Mouse (Mus musculus) frontal cortex, postnatal 36 days (tissue): ENCODE measurements around the gene Elp1.

Source experiments
- DNase-seq, 2 experiments: peaks; one replicate each; pipeline ENCODE4 v3.0.0; 2022; ENCODE audit warnings: low spot score in 2 of 2

Gene Elp1

DNA sequence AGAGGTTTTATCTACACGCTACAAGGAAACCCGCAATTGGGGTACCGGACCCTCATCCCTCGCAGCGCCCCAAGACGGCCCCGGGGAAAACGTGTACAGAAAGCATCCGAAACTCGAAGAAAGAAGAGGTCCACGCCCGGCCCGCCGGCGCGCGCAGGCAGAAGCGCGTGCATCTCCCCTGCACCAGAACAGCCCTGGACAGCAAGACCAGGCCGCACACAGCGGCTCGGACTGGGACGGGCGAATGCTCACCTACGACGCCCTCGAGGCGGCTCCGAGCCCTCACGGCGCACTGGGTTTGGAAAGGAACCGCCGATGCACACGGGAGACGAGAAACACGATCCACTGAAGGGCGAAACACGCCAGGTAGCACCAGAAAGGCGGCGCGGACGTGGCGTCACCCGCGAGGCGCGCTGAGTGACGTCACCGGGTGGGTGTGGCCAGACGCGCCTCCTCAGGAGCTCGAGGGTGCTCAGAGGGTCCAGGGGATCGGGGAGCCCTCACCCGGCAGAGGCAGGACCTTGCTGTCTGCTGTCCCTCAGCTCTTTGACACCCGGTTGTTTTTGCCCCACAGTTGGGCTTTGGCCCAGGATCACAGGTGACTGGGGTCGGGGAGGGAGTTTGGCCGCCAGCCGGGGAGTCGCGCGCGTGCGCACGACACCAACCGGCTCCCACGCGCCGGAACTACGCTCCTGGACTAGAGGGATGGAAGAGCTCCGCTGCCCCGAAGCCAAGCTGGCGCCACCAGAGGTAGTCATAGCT lies at the start of gene Elp1, which contains the start of gene Fam206a:
Gene Elp1 (minus strand): TSS at position 425 of the 762 bp plus-strand sequence.
Gene Fam206a (plus strand): TSS at position 439 of the 762 bp plus-strand sequence.
- DNase-seq: peak; percentile 99

DNA sequence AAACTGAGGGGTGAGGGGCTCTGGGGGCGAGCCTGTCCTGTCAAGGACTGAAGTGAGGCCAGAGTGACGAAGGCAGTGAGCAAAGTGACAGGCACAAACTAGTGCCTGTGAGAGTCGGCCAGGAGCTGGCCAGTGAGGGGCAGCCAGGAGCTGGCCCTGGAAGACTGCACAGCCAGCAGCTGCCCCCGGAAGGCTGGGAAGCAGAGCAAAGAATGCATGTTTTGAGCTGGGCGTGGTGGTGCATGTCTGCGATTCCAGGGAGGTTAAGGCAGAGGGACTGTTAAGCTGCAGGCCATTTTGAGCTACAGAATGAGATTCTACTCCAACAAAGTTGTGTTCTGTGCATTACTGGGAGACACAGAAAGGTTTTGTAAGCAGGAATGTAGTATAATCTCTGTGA lies 48.6 kb upstream of the Elp1 start:
- no peak for DNase-seq

DNA sequence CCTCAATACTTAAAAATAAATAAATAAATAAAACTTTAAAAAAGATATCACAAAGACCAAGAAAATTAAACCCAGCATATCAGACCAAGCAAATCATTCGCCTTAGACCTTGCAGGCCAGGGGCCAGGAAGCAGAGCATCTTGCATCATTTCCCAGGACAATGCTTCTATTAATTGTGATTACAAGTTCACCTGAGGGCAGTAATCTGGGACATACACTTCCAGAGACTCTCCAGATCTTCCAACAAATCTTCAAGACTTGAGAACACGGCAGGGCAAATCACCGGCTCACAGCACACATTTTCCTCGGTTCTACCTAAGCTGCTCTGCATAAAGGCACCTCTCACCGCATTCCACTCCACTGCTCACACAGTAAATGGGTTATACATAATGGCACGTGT lies 45.9 kb upstream of the Elp1 start:
- no peak for DNase-seq

DNA sequence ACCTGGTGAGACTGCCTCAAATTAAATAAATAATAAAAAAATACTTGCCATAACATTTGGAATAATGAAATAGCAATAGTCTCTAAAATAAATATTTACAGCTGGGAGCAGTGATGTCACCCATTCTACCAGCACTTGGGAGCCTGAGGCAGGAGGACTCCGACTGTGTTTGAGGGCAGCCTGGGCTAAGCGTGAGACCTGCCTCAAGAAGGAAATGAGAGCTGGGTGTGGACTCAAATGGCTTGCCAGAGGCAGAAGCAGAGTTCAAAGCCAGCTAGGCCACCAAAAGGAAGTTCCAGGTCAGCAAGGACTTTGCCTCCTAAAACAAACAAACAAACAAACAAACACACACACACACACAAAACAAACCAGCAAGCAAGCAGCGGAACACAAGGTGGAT lies 45.3 kb upstream of the Elp1 start:
- DNase-seq: no peak

DNA sequence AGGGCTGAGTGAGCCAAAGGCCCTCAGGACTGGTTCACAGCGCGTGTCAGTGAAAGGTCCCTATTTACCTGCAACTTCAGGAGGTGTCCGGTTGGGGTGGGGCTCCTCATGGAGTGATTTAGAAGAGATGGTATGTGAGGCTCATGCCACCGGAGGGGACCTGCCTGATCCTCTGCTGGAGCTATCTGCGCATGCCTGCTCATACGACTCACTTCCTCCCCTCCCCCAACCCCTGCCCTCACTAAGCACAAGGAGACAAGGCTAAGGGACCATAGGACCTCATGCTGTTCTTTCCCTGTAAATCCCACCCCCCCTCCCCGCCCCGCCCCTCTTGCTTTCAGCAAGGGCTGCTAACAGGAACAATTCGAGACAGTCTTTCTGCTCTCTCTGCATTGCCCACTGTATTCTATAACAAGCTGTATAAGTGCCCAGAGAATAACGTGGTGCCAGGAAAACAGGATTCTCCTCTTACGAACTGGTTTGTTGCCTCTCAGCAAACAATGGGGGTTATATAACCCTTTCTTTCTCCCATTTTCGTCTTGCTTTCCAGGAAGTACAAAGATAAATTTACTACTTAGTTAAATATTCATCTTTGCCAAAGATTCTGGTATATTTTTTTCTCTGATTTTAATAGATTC lies 43.9 kb upstream of the Elp1 start:
- DNase-seq: no peak

DNA sequence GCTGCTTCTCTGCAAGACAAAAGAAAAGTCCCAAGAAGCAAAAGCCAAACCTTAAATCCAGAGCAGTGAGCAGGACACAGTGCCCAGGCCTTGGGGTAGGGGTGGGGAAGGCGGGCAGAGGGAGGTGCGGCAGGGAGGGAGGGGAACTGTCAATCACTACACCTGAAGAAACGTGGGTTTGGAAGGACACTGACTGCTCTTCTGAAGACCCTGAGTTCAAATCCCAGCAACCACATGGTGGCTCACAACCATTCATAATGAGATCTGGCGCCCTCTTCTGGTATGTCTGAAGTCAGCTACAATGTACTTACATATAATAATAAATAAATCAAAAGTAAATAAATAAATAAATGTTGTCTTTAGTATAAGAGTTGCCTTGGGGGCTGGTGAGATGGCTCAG lies 42.8 kb upstream of the Elp1 start:
- DNase-seq: no peak

DNA sequence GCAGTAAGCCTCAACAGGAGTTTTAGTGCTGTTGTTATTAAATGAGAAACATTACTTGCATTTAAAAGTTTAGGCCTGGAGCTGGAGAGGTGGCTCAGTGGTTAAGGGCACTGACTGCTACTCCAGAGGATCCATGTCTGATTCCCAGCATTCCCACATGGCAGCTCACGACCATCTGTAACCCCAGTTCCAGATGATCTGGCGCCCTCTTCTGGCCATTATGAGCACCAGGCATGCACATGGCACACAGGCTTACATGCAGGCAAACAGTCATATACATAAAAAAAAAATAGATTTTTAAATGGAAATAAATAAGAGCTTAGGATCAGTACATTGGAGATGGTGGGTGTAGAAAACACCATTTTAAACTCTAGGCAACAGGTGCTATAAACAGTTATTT lies 41.8 kb upstream of the Elp1 start:
- no peak for DNase-seq

DNA sequence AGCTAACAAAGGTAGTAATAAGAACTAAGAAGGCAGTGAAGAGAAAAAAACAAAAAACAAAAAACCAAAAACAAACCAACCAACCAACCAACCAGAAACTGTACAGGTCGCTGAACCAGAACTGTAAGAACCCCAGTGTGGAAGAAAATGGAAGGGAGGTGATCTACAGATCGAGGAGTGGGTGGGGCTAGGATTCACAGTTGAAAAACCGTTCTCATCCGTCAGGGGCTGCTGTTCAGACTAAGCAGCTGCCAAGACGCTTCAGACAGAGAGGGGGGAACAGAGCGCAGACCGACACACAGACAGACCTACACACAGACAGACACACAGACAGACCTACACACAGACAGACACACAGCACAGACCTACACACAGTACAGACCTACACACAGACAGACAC lies 40.4 kb upstream of the Elp1 start:
- DNase-seq: no peak

DNA sequence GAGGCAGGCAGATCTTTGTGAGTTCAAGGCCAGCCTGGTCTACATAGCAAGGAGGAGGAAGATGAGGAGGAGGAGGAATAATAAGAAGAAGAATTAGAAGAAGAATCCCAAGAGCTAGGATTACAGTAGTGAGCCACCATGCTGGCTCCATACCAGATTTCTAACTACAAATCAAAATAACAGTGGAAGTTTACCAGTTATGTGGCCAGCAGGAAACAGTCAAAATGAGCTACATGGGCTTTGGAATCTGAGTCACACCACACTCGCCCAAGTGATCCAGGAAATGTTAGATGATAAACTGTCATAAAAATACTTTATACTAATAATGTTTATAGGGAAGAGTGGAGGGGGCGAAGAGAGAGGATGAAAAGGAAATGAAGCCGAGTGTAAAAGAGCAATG lies 38.2 kb upstream of the Elp1 start:
- no peak for DNase-seq

DNA sequence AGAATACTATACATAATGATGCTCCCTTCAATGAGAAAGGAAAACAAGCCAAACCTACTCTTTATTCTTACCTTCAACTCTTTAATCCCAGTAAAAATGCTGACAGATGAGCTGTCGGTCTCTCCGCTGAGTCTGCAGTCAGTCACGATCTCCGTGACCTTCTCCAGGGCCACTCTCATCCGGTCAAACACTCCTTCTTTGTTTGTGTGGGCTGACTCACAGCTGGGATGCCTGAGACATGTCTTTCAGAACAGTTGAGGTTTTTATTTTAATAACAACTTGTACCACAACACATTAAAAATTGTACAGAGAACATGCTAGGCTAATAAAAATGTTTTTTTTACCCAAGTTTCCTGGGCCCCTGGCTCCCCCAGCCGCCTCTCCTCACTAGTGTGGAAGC lies 35.5 kb upstream of the Elp1 start:
- no peak for DNase-seq

DNA sequence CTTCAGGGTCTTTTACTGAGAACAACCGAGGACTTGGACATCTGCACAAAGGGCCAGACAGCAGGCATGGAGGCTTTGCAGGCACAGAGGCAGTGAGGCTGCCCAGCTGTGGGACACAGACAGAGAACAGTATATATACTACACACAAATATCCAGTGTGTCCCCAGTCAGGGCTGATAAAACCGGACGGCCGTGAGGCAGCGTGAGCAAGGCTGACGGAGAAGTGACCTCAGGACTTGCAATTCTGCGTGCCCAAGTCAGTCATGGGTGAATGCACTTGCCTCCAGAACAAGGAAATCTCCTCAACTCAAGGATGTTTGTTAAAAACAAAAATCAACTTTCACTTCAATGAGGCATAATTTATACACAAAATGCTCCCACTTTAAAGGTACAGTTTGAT lies 29.9 kb upstream of the Elp1 start:
- DNase-seq: no peak

DNA sequence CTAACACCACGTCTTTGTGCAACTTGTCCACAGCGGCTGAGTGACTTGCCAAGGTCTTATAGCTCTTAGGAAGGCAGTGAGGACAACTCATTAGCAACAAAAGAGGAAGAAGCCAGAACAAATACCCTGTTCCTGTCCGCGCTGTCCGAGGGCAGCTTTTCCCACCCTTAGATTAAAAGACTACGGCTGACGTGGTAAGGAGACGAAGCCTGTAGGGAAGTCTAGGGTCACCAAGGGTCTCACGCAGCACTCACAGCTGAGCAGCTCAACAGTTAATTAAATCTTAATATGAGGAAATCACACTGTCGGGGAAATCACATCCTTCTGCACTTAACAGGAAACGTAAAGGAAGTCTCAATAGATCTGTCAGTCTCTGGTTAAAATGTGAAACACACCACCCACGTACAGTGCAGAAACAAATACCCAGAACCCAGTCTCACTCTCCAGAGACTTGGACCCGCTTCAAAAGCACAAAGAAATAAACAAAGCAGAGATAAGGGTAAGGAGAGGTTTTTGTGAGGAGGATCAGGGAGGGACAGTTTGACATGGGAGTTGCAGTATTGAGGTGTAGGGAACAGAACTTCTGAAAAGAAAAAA lies 29.0 kb upstream of the Elp1 start:
- no peak for DNase-seq

DNA sequence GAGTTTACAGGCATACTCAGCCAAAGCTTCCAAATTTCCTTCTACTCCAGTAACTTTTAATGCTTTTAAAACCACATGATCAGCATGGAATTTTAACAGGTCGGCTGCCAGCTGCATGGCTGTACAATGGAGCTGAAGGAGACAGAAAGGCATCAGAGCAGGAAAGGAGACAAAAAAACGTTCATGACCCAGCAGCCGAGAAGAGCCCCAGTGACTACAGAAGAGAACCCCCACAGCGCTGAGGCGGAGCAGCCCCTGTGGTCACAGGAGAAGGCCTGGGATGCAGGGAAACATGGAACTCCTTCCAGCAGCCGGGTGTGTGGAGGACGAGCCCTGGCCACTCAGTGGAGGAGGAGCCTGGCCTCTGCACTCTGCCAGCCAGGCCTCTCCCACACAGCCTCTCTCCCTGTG lies 27.4 kb upstream of the Elp1 start:
- DNase-seq: peak in 1 of 2 experiments; percentile 19

DNA sequence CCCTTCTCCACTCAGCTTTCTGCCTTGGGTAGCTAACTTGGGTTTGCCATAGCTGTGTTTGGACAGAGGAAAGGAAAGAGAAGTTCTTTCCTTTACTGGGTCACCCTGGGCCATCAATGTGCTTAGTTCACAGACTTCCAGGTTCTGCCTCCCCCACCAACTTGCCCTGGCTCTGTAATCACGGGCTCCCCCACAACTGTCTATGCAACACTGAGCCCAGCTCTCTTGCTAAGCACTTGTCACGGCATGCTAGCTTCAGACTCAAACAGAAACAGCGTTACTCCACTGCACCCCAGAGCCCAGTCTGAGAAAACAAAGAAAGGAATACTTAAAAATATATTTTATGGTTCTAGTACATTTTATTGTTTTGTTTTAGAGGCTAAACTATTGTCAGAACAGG lies 26.8 kb upstream of the Elp1 start:
- no peak for DNase-seq

DNA sequence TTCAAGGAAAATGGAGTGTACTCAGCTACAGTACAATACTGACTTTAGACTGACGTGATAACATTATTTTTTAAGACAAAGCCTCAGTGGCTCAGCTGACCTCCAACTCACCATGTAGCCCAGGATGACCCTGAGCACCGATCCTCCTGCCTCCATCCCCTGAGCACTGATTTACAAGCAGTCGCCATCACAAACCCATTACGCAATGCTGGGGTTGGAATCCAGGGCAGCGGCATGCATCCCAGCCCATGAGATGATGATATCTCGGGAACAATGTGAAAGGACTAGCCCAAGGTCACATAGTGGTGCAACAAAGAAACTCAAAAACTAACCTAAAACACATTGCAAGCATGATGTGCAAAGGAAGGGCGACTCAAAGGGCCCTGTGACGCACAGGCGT lies 22.1 kb upstream of the Elp1 start:
- no peak for DNase-seq

DNA sequence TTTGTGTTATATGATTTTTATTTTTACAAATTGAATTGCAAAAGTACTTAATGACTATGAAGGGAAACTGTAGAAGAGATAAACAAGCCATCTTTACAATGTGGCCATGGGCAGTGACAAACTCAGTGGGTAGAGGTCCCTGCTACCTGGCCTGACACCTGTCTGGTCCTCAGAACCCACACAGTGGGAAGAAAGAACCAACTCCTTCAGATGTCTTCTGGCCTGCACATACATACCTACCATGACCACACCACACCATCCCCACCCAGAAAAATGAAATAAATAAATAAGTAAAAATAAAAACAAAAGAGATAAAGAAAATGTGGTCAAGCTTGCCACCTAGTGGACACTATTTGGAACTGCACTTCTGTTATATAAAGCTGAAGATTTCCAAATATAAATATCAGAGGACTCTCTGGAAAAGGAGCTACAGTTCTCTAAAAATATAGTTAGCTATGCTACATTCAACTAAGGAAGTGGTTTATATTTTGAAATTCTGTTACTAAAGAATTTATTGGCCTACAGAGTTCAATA lies 18.0 kb upstream of the Elp1 start:
- peak in 1 of 2 experiments; percentile 33 for DNase-seq

DNA sequence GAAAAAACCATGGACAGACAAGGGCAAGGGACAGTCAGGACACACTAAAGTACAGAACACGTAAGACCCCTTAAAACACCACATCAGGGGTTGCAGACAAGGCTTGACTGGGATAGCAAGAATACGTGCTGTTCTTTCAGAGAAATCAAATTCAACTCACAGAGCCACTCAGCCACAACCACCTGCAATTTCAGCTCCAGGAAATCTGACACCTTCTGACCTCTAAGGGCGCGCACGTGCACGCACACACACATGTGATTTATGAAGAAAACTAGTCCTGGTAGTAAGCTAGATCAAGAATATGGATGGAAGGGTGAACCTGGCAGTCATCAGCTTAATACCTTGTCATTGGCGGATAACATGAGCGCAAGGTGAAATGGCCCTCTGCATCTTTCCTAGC lies 13.0 kb upstream of the Elp1 start:
- DNase-seq: no peak

DNA sequence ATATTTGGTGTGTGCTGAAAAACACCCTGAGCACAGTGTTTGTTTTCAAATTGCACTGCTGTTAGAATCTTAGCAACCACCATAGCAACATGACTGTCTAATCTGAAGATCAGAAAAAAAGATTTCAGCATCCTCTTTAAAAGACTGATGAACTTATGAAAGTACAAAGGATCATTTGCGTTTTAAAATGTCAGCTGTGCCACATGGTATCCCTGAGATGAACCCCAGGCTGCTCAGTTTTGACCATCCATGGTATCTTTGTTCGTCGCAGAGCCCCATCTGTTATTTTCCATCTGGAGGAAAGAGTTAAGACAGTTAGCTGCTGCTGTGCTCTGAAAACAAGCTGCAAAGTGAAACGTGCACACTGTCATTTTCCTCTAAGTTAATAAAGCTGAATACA lies 10.0 kb upstream of the Elp1 start:
- DNase-seq: no peak

DNA sequence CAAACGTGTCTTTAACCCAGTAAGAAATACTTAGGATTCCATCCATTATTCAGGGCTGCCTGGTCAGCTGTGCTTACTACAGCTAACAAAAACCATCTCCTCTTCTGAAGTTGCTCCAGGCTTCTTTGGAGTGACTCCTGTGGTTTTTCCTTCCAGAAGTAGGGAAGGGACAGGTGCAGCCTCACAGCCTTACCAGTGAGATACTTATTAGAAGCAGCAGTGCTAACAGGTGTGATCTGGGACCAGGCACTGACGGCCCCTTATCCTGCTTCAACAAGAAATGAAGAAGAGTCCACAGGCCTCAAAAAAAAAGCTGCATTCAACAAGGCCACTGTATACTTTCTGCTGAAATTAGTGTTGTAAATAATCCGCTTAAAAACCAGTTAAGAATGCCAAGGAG lies 9.5 kb upstream of the Elp1 start:
- DNase-seq: no peak

DNA sequence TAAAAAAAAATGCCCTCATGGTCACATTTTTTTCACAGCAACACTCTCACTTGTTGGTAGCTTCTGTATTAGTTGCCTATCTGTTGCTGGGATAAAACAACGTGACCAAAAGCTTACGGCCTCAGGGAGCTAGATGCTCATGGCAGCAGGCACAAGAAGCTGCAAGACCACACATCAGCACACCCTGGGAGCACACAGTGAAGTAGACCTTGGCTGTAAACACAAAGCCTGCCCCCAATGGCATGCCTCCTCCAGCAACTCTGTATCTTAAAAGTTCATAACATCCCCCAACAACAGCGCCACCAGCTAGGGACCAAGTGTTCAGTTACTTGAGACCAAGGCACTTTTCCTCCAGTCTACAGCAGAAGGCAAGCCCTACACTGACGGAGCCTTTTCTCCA lies 6.9 kb upstream of the Elp1 start:
- no peak for DNase-seq

DNA sequence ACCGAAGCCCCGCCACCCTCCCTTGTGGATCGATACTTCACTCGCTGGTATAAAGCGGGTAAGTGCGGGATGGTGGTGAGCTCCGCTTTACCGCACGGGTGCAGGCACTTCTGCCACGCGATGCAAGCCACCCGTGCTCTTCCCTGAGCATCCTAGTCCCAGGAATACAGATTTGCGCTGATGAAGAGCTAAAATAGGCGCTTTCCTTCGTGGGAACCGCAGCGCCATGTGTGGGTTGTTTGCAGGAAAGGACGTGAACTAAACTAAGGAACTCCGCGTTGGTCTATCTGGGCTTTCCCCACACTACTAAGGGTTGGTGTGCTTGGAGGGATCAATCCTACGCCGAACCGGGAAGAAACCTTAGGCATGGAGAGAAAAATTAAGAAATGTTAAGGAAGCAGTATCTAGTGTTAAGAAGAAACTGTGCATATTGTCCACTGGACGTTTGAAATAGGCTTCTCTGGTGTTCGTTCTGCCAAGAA lies 579 bp upstream of the Elp1 start:
- DNase-seq: no peak

DNA sequence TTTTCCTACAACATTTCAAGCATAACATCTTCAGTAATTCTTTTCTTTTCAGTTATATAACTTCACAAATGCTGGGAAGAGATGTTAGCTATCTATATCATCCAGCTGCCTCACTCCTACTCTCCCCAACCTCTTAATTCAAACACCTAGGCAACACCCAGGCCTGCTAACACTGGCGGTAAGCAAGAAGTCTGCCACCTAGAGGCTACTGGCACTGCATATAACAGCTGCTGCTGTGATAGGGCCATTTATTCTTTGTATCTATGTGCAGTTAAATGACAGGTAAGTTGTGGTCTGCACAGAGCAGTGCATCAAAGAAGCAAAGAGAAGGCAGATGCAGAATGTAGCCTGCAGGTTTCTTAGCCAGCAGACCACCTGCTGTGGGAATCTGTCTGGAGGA lies 10.8 kb downstream of the Elp1 start:
- DNase-seq: no peak

DNA sequence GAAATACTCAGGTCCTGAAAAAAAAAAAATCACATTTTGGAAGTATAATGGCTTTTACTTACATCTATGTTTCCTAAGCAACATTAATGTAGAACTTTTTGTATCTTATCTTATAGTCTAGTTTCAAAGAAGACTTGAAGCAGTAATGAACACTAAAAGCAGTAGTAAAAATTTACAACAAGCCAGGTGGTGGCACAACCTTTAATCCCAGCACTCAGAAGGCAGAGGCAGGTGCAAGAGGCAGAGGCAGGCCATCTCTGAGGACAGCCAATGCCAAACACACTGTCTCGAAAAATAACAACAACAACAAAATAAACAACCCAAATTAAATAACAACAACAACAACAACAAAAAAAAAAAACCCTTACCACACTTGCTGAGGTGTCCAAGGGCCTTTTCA lies 31.1 kb downstream of the Elp1 start:
- DNase-seq: no peak
